Mouse (Mus musculus): ENCODE results near the gene Dock11. TPM values are rescaled to one million over a fixed set of nuclear protein-coding genes. Genes with fewer than 3 reads are reported as not detected.

Gene Dock11
- polyA plus RNA-seq (2016; fragmentation: Nextera tagmentation; extraction: Ambion mirVana), result 12.1 and 12.9 TPM in 2 replicates

- peak; percentile 85 for ATAC-seq (ENCODE audit: insufficient number of reproducible peaks, low FRiP score)
- Histone ChIP-seq H3K27ac (ENCODE audit: poor library complexity, severe bottlenecking) (peak within 1 kb of the TSS; percentile 49), H3K4me1 (replicated peaks) (0 out of 2 replicates have a peak, but pooled peaks cover 4% of the 10 kb centered on the region), H3K4me2 (peak within 1 kb of the TSS; percentile 75), H3K36me3 (no peaks in the 10 kb centered on the region), H3K9ac (peak within 1 kb of the TSS; percentile 73), H3K9me3 (replicated peaks) (peaks cover 2% of the 10 kb centered on the region; the same call in 1 of the 2 replicates), H3K4me3 (peak within 1 kb of the TSS; percentile 71), H3K27me3 (replicated peaks) (0 out of 2 replicates have a peak, but pooled peaks cover 6% of the 10 kb centered on the region)
- WGBS, result 15% methylated on average over 36 of the region's 38 CpGs
Observed at GRCm38 (mm10) chrX:35888087-35888895, at the start of gene Dock11. Dock11 (plus strand) TSS chrX:35888832.

- Histone ChIP-seq H3K9ac (no peak overlapping the region), H3K27me3 (replicated peaks) (no peaks in the 10 kb centered on the region), H3K4me3 (no peak overlapping the region), H3K4me1 (replicated peaks) (no peaks in the 10 kb centered on the region), H3K4me2 (no peak overlapping the region), H3K9me3 (replicated peaks) (no peaks in the 10 kb centered on the region), H3K27ac (ENCODE audit: poor library complexity, severe bottlenecking) (no peak overlapping the region), H3K36me3 (no peaks in the 10 kb centered on the region)
- WGBS, result 68% methylated on average over 1 of the region's 1 CpGs
- no peak for ATAC-seq (ENCODE audit: insufficient number of reproducible peaks, low FRiP score)
Observed at GRCm38 (mm10) chrX:35879703-35880102, 8.9 kb upstream of the Dock11 start.

DNA sequence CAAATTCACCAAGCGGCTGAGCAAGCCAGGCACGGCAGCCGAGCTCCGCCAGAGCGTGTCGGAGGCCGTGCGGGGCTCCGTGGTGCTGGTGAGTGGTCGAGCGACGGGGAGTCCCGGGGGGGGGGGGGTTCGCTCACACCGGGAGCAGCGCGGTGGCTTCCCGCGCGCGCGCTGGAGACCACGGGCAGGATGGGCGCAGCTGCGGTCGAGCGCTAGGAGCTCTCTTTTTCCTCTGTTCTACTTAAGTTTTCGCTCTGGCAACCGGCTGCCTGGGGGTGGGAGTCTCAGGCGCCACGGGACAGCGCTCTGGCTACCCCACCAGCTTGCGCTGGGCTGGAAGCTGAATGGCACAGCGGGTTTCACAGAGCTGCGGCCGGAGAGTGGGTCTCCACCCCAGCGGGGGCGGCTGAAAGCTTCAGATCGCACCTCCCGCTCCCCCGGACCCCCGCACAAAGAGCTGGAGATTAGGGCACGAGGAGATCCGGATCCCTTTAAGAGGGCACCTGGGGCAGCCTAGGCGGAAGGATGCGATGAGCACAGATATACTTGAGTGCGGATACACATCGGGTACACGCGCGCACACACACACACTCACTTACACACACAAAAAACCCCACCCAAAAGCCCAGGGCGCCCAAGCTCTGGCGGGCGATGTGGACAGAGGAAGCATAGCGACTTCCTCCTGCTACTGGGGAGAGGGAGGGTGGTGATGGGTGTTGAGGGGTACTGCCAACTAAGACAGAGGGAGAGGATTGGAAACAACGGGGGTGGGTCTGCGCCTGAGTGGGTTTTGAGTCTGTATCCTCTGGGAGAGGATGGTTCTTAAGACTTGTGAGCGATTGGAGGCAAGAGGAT lies 540 bp downstream of the Dock11 start:
- H3K36me3 ChIP-seq, result no peaks in the 10 kb centered on the region
- peak overlapping the region; percentile 71 for H3K4me3 ChIP-seq
- peak overlapping the region; percentile 73 for H3K9ac ChIP-seq
- peak; percentile 58 for ATAC-seq (ENCODE audit: insufficient number of reproducible peaks, low FRiP score)
- 0 out of 2 replicates have a peak, but pooled peaks cover 6% of the 10 kb centered on the region for H3K27me3 ChIP-seq (replicated peaks)
- H3K9me3 ChIP-seq (replicated peaks), result peaks cover 2% of the 10 kb centered on the region; the same call in 1 of the 2 replicates
- peak overlapping the region; percentile 75 for H3K4me2 ChIP-seq
- WGBS, result 10% methylated on average over 58 of the region's 58 CpGs
- H3K27ac ChIP-seq (ENCODE audit: poor library complexity, severe bottlenecking), result peak overlapping the region; percentile 49; the same call in 1 of the 2 replicates
- 0 out of 2 replicates have a peak, but pooled peaks cover 4% of the 10 kb centered on the region for H3K4me1 ChIP-seq (replicated peaks)

DNA sequence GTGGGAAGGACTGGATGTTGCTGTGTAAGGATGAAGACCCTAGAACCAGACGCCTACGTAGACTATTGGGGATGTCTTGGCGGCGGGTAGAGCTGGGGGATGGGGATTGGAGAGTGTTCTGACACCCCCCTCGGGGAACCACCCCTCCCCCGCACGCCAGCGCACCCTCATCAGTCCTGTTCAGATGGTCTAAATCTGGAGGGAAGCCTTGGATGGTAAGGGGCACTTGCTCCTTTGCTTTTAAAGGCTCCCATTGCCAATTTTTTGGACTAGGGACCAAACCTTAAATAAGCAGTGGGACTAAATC lies 1.1 kb downstream of the Dock11 start:
- Histone ChIP-seq H3K9ac (peak overlapping the region; percentile 73; the same call in 1 of the 2 replicates), H3K4me2 (peak overlapping the region; percentile 75), H3K36me3 (no peaks in the 10 kb centered on the region), H3K9me3 (replicated peaks) (peaks cover 2% of the 10 kb centered on the region; the same call in 1 of the 2 replicates), H3K27me3 (replicated peaks) (0 out of 2 replicates have a peak, but pooled peaks cover 6% of the 10 kb centered on the region), H3K4me1 (replicated peaks) (0 out of 2 replicates have a peak, but pooled peaks cover 4% of the 10 kb centered on the region), H3K4me3 (peak overlapping the region; percentile 71), H3K27ac (ENCODE audit: poor library complexity, severe bottlenecking) (no peak overlapping the region)
- 9% methylated on average over 8 of the region's 8 CpGs for WGBS
- no peak for ATAC-seq (ENCODE audit: insufficient number of reproducible peaks, low FRiP score)

DNA sequence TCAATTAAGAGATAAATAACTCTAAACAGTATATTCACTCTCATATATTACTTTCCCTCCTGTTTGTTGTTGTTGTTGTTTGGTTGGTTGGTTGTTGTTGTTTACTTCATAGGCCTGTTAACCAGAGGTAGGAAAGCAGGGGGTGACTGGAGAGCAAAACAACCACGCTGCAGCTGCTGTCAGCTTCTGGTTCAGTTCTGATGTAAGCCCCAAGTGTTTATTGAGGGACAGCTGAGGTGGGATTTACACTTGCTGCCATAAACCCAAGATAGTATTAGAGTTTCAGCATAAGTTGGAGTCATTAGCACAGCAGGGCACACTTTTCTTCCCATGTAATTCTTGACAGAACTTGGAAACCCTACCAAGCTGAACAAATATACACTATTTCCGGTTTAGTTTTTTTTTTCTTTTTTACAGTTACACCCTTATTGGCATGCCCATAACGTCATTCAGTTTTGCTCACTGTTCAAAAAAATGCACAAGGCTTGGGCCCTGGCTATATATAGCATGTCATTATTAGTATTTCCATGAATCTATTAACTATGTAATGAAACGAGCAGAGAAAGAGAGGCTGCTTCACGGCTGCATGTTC lies 3.0 kb downstream of the Dock11 start:
- H3K9me3 ChIP-seq (replicated peaks), result peaks cover 2% of the 10 kb centered on the region; the same call in 1 of the 2 replicates
- no peak overlapping the region for H3K4me2 ChIP-seq

GRCm38 (mm10) chrX:35892377-35892776 lies 3.7 kb downstream of the Dock11 start:
- peaks cover 2% of the 10 kb centered on the region; the same call in 1 of the 2 replicates for H3K9me3 ChIP-seq (replicated peaks)
- H3K27ac ChIP-seq (ENCODE audit: poor library complexity, severe bottlenecking), result no peak overlapping the region
- 65% methylated on average over 5 of the region's 5 CpGs for WGBS
- ATAC-seq (ENCODE audit: insufficient number of reproducible peaks, low FRiP score), result no peak
- H3K4me3 ChIP-seq, result no peak overlapping the region
- 0 out of 2 replicates have a peak, but pooled peaks cover 4% of the 10 kb centered on the region for H3K4me1 ChIP-seq (replicated peaks)
- H3K4me2 ChIP-seq, result no peak overlapping the region
- no peaks in the 10 kb centered on the region for H3K36me3 ChIP-seq
- H3K9ac ChIP-seq, result no peak overlapping the region
- 0 out of 2 replicates have a peak, but pooled peaks cover 6% of the 10 kb centered on the region for H3K27me3 ChIP-seq (replicated peaks)

More for the DNA sequence above, 3.0 kb downstream of the Dock11 start:
- H3K27ac ChIP-seq (ENCODE audit: poor library complexity, severe bottlenecking), result no peak overlapping the region
- 72% methylated on average over 5 of the region's 5 CpGs for WGBS
- H3K27me3 ChIP-seq (replicated peaks), result 0 out of 2 replicates have a peak, but pooled peaks cover 6% of the 10 kb centered on the region
- 0 out of 2 replicates have a peak, but pooled peaks cover 4% of the 10 kb centered on the region for H3K4me1 ChIP-seq (replicated peaks)
- no peak overlapping the region for H3K4me3 ChIP-seq
- H3K9ac ChIP-seq, result no peak overlapping the region
- no peaks in the 10 kb centered on the region for H3K36me3 ChIP-seq
- ATAC-seq (ENCODE audit: insufficient number of reproducible peaks, low FRiP score), result no peak

DNA sequence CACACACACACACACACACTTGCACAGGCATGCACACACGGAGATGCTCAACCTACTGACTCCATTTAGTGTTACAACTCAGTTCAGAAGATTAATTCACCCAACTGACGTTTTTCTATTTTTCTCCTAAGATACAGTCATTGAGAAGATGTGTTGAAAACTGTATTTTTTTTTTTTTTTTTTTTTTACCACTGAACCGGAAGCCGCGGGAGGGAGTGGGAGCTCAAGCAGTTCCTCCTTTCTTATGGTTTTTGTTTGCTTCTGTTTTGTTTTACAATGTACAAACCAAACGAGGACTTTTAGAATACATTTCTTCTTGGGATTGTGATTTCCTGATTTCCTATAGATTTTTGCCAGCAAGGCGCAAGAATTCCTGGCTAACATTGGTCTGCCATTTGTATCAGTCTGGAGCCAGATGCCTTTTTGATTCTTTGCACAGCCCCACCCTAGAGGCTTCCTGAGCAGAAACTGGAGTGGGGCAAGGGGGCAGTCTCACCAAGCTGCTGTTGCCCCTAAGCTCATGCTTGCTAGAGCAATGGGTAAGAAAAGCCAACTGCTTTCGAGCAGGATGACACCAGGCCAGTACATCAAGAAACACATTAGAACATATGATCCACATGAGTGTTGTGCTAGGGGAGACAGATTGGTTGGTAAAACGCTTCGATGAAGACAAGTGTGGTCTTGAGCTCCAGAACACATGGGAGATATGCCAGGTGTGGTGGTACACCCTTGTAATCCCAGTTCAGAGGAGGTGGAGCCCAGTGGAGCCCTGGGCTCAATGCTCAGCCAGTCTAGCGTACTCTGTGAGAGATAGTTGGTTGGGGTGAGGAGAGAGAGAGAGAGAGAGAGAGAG lies 9.2 kb downstream of the Dock11 start:
- no peak overlapping the region for H3K4me3 ChIP-seq
- no peak overlapping the region for H3K27ac ChIP-seq (ENCODE audit: poor library complexity, severe bottlenecking)
- no peaks in the 10 kb centered on the region for H3K4me1 ChIP-seq (replicated peaks)
- H3K4me2 ChIP-seq, result no peak overlapping the region
- no peaks in the 10 kb centered on the region for H3K9me3 ChIP-seq (replicated peaks)
- 61% methylated on average over 11 of the region's 11 CpGs for WGBS
- ATAC-seq (ENCODE audit: insufficient number of reproducible peaks, low FRiP score), result no peak
- H3K36me3 ChIP-seq, result no peaks in the 10 kb centered on the region
- H3K9ac ChIP-seq, result no peak overlapping the region
- H3K27me3 ChIP-seq (replicated peaks), result no peaks in the 10 kb centered on the region

DNA sequence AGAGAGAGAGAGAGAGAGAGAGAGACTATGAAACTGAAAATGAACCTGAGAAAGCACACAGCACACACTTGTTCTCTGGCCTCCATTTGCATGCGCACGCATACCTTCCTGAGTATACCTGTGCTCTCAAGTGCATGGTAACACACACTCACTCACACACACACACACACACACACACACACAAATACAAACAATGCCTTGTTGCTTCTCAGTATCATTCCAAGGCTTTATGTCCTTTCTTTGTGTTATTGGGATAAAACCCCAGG lies 9.8 kb downstream of the Dock11 start:
- Histone ChIP-seq H3K27ac (ENCODE audit: poor library complexity, severe bottlenecking) (no peak overlapping the region), H3K4me1 (replicated peaks) (no peaks in the 10 kb centered on the region), H3K4me3 (no peak overlapping the region), H3K36me3 (no peaks in the 10 kb centered on the region), H3K9ac (no peak overlapping the region), H3K9me3 (replicated peaks) (no peaks in the 10 kb centered on the region), H3K27me3 (replicated peaks) (no peaks in the 10 kb centered on the region), H3K4me2 (no peak overlapping the region)
- no peak for ATAC-seq (ENCODE audit: insufficient number of reproducible peaks, low FRiP score)
- 100% methylated on average over 2 of the region's 2 CpGs for WGBS

DNA sequence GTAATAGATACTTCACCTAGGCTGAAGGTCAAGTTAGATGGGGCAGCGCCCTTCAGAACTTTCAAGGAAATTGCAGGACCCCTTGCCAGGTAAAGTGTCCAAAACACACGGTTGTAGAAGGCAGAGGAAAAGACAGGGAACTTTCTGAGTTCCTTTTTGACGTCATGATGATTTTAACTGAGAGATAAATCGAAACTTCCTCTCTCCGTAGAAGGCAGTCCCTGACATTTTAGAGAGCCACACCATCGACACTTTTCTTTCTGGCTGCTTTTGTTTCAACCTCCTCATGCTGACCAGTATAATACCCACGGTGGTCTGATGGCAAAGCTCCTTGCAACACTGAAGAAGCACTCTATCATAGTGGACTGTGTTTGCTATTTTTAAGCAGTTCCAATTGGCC lies 15.7 kb downstream of the Dock11 start:
- Histone ChIP-seq H3K4me2 (no peak overlapping the region), H3K27ac (ENCODE audit: poor library complexity, severe bottlenecking) (no peak overlapping the region), H3K27me3 (replicated peaks) (no peaks in the 10 kb centered on the region), H3K4me1 (replicated peaks) (no peaks in the 10 kb centered on the region), H3K9ac (no peak overlapping the region), H3K36me3 (no peaks in the 10 kb centered on the region), H3K4me3 (no peak overlapping the region), H3K9me3 (replicated peaks) (no peaks in the 10 kb centered on the region)
- 61% methylated on average over 7 of the region's 7 CpGs for WGBS
- no peak for ATAC-seq (ENCODE audit: insufficient number of reproducible peaks, low FRiP score)

- H3K27ac ChIP-seq (ENCODE audit: poor library complexity, severe bottlenecking), result no peak overlapping the region
- no peaks in the 10 kb centered on the region for H3K36me3 ChIP-seq
- 74% methylated on average over 4 of the region's 4 CpGs for WGBS
- H3K4me1 ChIP-seq (replicated peaks), result no peaks in the 10 kb centered on the region
- H3K4me3 ChIP-seq, result no peak overlapping the region
- no peak overlapping the region for H3K4me2 ChIP-seq
- H3K9me3 ChIP-seq (replicated peaks), result no peaks in the 10 kb centered on the region
- no peak for ATAC-seq (ENCODE audit: insufficient number of reproducible peaks, low FRiP score)
- no peaks in the 10 kb centered on the region for H3K27me3 ChIP-seq (replicated peaks)
- no peak overlapping the region for H3K9ac ChIP-seq
Observed at GRCm38 (mm10) chrX:35906696-35907330, 18.2 kb downstream of the Dock11 start.
